Mouse (Mus musculus) hindbrain, embryonic 10.5 days (tissue): ENCODE results near the gene Bcar3. TPM values are rescaled to one million over a fixed set of nuclear protein-coding genes. Genes with fewer than 3 reads are reported as not detected.
"Not testable (repeated sequence)": the region's sequence is repeated elsewhere in the genome, so short reads cannot be mapped to it uniquely, and the experiment has no call there.

Experiments
- DNase-seq: peaks from one replicate; pipeline ENCODE4 v3.0.0-alpha.2; 2017; ENCODE audit warnings: low spot score
- H3K27ac ChIP-seq: fragments of 300-500 bp; sonication (generic); 2 replicates; pipeline ENCODE4 v1.5.1; 2016; ENCODE audit warnings: mild to moderate bottlenecking, moderate library complexity
- H3K27me3 ChIP-seq: fragments of 300-500 bp; sonication (generic); 2 replicates; pipeline ENCODE4 v1.6.1; 2016; ENCODE audit warnings: mild to moderate bottlenecking; ENCODE audit not compliant: poor library complexity, insufficient read depth, severe bottlenecking
- H3K36me3 ChIP-seq: fragments of 300-500 bp; sonication (generic); 2 replicates; pipeline ENCODE4 v1.6.1; 2016; ENCODE audit warnings: mild to moderate bottlenecking, moderate library complexity
- H3K4me1 ChIP-seq: fragments of 300-500 bp; sonication (generic); replicated peaks from 2 replicates; pipeline ENCODE4 v1.6.1; 2016; ENCODE audit warnings: mild to moderate bottlenecking
- H3K4me3 ChIP-seq: fragments of 300-500 bp; sonication (generic); 2 replicates; pipeline ENCODE4 v1.5.1; 2016; ENCODE audit warnings: mild to moderate bottlenecking, moderate library complexity
- H3K9me3 ChIP-seq: fragments of 300-500 bp; sonication (generic); 2 replicates; pipeline ENCODE4 v1.6.1; 2016; ENCODE audit warnings: mild to moderate bottlenecking, moderate library complexity
- WGBS: fragments of 180-500 bp; shearing (Covaris S2); methylation state at CpG from one replicate; pipeline ENCODE4 v1.1.7; 2016; 5-methylcytosine and 5-hydroxymethylcytosine counted together
- polyA plus RNA-seq: library from polyadenylated mRNA; unstranded; fragments of >200 nt; fragmentation: Nextera tagmentation; extraction: Ambion mirVana; gene quantifications from 2 replicates; pipeline ENCODE4 v1.2.1, GENCODE M21; 2016

The Bcar3 gene
- polyA plus RNA-seq, 1 experiment from 2014 or later = 10.5 TPM

- 81% methylated on average over 6 of the region's 6 CpGs for WGBS
- Histone ChIP-seq H3K9me3 (no peaks in the 10 kb centered on the region), H3K4me3 (no peak overlapping the region), H3K27ac (peak overlapping the region; percentile 40; the same call in 1 of the 2 replicates), H3K27me3 (no peaks in the 10 kb centered on the region), H3K4me1 (peaks cover 36% of the 10 kb centered on the region), H3K36me3 (no peaks in the 10 kb centered on the region)
- DNase-seq = no peak
Measured at GRCm38 (mm10) chr3:122378634-122379033, 84.7 kb downstream of the Bcar3 start.

GRCm38 (mm10) chr3:122380776-122381175 lies 86.8 kb downstream of the Bcar3 start:
- Histone ChIP-seq H3K9me3 (no peaks in the 10 kb centered on the region), H3K4me3 (no peak overlapping the region), H3K36me3 (no peaks in the 10 kb centered on the region), H3K27ac (no peak overlapping the region), H3K27me3 (no peaks in the 10 kb centered on the region), H3K4me1 (peaks cover 27% of the 10 kb centered on the region)
- 90% methylated on average over 5 of the region's 5 CpGs for WGBS
- DNase-seq = no peak

- no peak for DNase-seq
- Histone ChIP-seq H3K4me3 (no peak overlapping the region), H3K27ac (no peak overlapping the region), H3K27me3 (no peaks in the 10 kb centered on the region), H3K36me3 (no peaks in the 10 kb centered on the region), H3K9me3 (no peaks in the 10 kb centered on the region), H3K4me1 (peaks cover 18% of the 10 kb centered on the region)
- 91% methylated on average over 3 of the region's 3 CpGs for WGBS
Measured at GRCm38 (mm10) chr3:122381591-122381990, 87.7 kb downstream of the Bcar3 start.

GRCm38 (mm10) chr3:122386444-122386843 lies 92.5 kb downstream of the Bcar3 start:
- Histone ChIP-seq H3K4me3 (no peak overlapping the region), H3K27me3 (no peaks in the 10 kb centered on the region), H3K36me3 (no peaks in the 10 kb centered on the region), H3K27ac (no peak overlapping the region), H3K9me3 (no peaks in the 10 kb centered on the region), H3K4me1 (no peaks in the 10 kb centered on the region)
- WGBS = 89% methylated on average over 5 of the region's 5 CpGs
- DNase-seq = no peak

- Histone ChIP-seq H3K4me1 (0 out of 2 replicates have a peak, but pooled peaks cover 2% of the 10 kb centered on the region), H3K9me3 (no peaks in the 10 kb centered on the region), H3K4me3 (no peak overlapping the region), H3K36me3 (no peaks in the 10 kb centered on the region), H3K27ac (no peak overlapping the region), H3K27me3 (no peaks in the 10 kb centered on the region)
- 85% methylated on average over 3 of the region's 3 CpGs for WGBS
- DNase-seq = no peak
Measured at GRCm38 (mm10) chr3:122387771-122388170, 93.8 kb downstream of the Bcar3 start.

- Histone ChIP-seq H3K4me1 (0 out of 2 replicates have a peak, but pooled peaks cover 2% of the 10 kb centered on the region), H3K27me3 (no peaks in the 10 kb centered on the region), H3K9me3 (no peaks in the 10 kb centered on the region), H3K27ac (no peak overlapping the region), H3K4me3 (no peak overlapping the region), H3K36me3 (no peaks in the 10 kb centered on the region)
- no peak for DNase-seq
- 88% methylated on average over 5 of the region's 5 CpGs for WGBS
Measured at GRCm38 (mm10) chr3:122389972-122390371, 96.0 kb downstream of the Bcar3 start.

- WGBS = 90% methylated on average over 2 of the region's 2 CpGs
- Histone ChIP-seq H3K9me3 (no peaks in the 10 kb centered on the region), H3K36me3 (no peaks in the 10 kb centered on the region), H3K4me1 (0 out of 2 replicates have a peak, but pooled peaks cover 2% of the 10 kb centered on the region), H3K27me3 (no peaks in the 10 kb centered on the region), H3K27ac (no peak overlapping the region), H3K4me3 (no peak overlapping the region)
- DNase-seq = no peak
Measured at GRCm38 (mm10) chr3:122391098-122391497, 97.2 kb downstream of the Bcar3 start.

GRCm38 (mm10) chr3:122391816-122392215 lies 97.9 kb downstream of the Bcar3 start:
- no peak overlapping the region for H3K4me3 ChIP-seq
- no peak overlapping the region for H3K27ac ChIP-seq
- WGBS = 65% methylated on average over 12 of the region's 12 CpGs
- no peaks in the 10 kb centered on the region for H3K36me3 ChIP-seq
- H3K9me3 ChIP-seq = no peaks in the 10 kb centered on the region
- DNase-seq = no peak
- H3K4me1 ChIP-seq = 0 out of 2 replicates have a peak, but pooled peaks cover 2% of the 10 kb centered on the region
- H3K27me3 ChIP-seq = no peaks in the 10 kb centered on the region

- H3K4me3 ChIP-seq, DNase-seq, H3K36me3 ChIP-seq, H3K4me1 ChIP-seq, H3K27ac ChIP-seq, H3K27me3 ChIP-seq, H3K9me3 ChIP-seq: not testable (repeated sequence)
- WGBS = 56% methylated on average over 4 of the region's 4 CpGs
Measured at GRCm38 (mm10) chr3:122393411-122393810, 99.5 kb downstream of the Bcar3 start.

- WGBS = 88% methylated on average over 12 of the region's 12 CpGs
- no peak for DNase-seq
- no peak overlapping the region for H3K27ac ChIP-seq
Measured at GRCm38 (mm10) chr3:122393836-122394374, 100.0 kb downstream of the Bcar3 start.

GRCm38 (mm10) chr3:122396957-122397356 lies 103.0 kb downstream of the Bcar3 start:
- 0 out of 2 replicates have a peak overlapping the region, but pooled peaks have one; percentile 13 for H3K27ac ChIP-seq
- WGBS = 86% methylated on average over 4 of the region's 4 CpGs
- peaks cover 7% of the 10 kb centered on the region for H3K4me1 ChIP-seq
- DNase-seq = no peak
- H3K27me3 ChIP-seq = no peaks in the 10 kb centered on the region
- no peaks in the 10 kb centered on the region for H3K9me3 ChIP-seq
- no peaks in the 10 kb centered on the region for H3K36me3 ChIP-seq
- H3K4me3 ChIP-seq = no peak overlapping the region

More at GRCm38 (mm10) chr3:122393836-122394374, 100.0 kb downstream of the Bcar3 start:
- Histone ChIP-seq H3K27me3 (no peaks in the 10 kb centered on the region), H3K36me3 (no peaks in the 10 kb centered on the region), H3K9me3 (no peaks in the 10 kb centered on the region), H3K4me1 (peaks cover 2% of the 10 kb centered on the region; the same call in 1 of the 2 replicates), H3K4me3 (no peak overlapping the region)

- Histone ChIP-seq H3K27ac (no peak overlapping the region), H3K4me1 (peaks cover 10% of the 10 kb centered on the region), H3K4me3 (no peak overlapping the region), H3K9me3 (no peaks in the 10 kb centered on the region), H3K27me3 (no peaks in the 10 kb centered on the region), H3K36me3 (no peaks in the 10 kb centered on the region)
- 87% methylated on average over 7 of the region's 7 CpGs for WGBS
- no peak for DNase-seq
Measured at GRCm38 (mm10) chr3:122397401-122397800, 103.5 kb downstream of the Bcar3 start.

- Histone ChIP-seq H3K36me3 (no peaks in the 10 kb centered on the region), H3K27ac (no peak overlapping the region), H3K4me3 (no peak overlapping the region), H3K4me1 (peaks cover 10% of the 10 kb centered on the region), H3K27me3 (no peaks in the 10 kb centered on the region), H3K9me3 (no peaks in the 10 kb centered on the region)
- no peak for DNase-seq
- 90% methylated on average over 2 of the region's 2 CpGs for WGBS
Measured at GRCm38 (mm10) chr3:122401011-122401410, 107.1 kb downstream of the Bcar3 start.

- Histone ChIP-seq H3K36me3 (no peaks in the 10 kb centered on the region), H3K4me1 (peaks cover 15% of the 10 kb centered on the region), H3K27ac (no peak overlapping the region), H3K27me3 (no peaks in the 10 kb centered on the region), H3K4me3 (no peak overlapping the region), H3K9me3 (no peaks in the 10 kb centered on the region)
- WGBS = 71% methylated on average over 5 of the region's 5 CpGs
- no peak for DNase-seq
Measured at GRCm38 (mm10) chr3:122402143-122402542, 108.2 kb downstream of the Bcar3 start.
